Mouse (Mus musculus) mature B cell (primary cell): ENCODE measurements around the gene Tango2.
"Not testable (repeated sequence)": the region's sequence is repeated elsewhere in the genome, so short reads cannot be mapped to it uniquely, and the experiment has no call there.

Experiments
- in situ Hi-C: fragments of 300-500 bp; cut with MboI; formaldehyde crosslinking; loops from 2 replicates; pipeline ENCODE4 v1.14.3; 2019

Tango2 gene

GRCm38 (mm10) chr16:18342650-18343570 lies 5.0 kb downstream of the Tango2 start:
- in situ Hi-C loops = no loop called here

- in situ Hi-C loops = no loop called here
Observed at GRCm38 (mm10) chr16:18342076-18342475, 5.8 kb downstream of the Tango2 start.

GRCm38 (mm10) chr16:18341605-18342004 lies 6.3 kb downstream of the Tango2 start:
- in situ Hi-C loops = no loop called here

- in situ Hi-C loops = no loop called here
Observed at GRCm38 (mm10) chr16:18339866-18340265, 8.0 kb downstream of the Tango2 start.

GRCm38 (mm10) chr16:18337261-18337660 lies 10.6 kb downstream of the Tango2 start:
- in situ Hi-C loops = no loop called here

GRCm38 (mm10) chr16:18335981-18336380 lies 11.9 kb downstream of the Tango2 start:
- in situ Hi-C loops = no loop called here

GRCm38 (mm10) chr16:18333976-18334375 lies 13.9 kb downstream of the Tango2 start:
- in situ Hi-C loops = no loop called here

GRCm38 (mm10) chr16:18328524-18328923 lies 19.4 kb downstream of the Tango2 start:
- in situ Hi-C loops = no loop called here

GRCm38 (mm10) chr16:18327936-18328335 lies 20.0 kb downstream of the Tango2 start:
- in situ Hi-C loops = no loop called here

GRCm38 (mm10) chr16:18325741-18326140 lies 22.2 kb downstream of the Tango2 start:
- in situ Hi-C loops = no loop called here

GRCm38 (mm10) chr16:18324031-18324430 lies 23.9 kb downstream of the Tango2 start:
- in situ Hi-C loops = no loop called here

GRCm38 (mm10) chr16:18323460-18323859 lies 24.4 kb downstream of the Tango2 start:
- in situ Hi-C loops = no loop called here

GRCm38 (mm10) chr16:18321443-18321842 lies 26.5 kb downstream of the Tango2 start:
- in situ Hi-C loops = no loop called here

GRCm38 (mm10) chr16:18318992-18319391 lies 28.9 kb downstream of the Tango2 start:
- in situ Hi-C loops = no loop called here

- in situ Hi-C loops = no loop called here
Observed at GRCm38 (mm10) chr16:18308159-18308558, 39.7 kb downstream of the Tango2 start.

GRCm38 (mm10) chr16:18289614-18290013 lies 58.3 kb downstream of the Tango2 start:
- in situ Hi-C loops = not testable (repeated sequence)

- in situ Hi-C loops = no loop called here
Observed at GRCm38 (mm10) chr16:18289067-18289588, 58.8 kb downstream of the Tango2 start, which contains the start of gene Dgcr8. Dgcr8 (minus strand) TSS chr16:18289246.

GRCm38 (mm10) chr16:18288581-18289061 lies 59.3 kb downstream of the Tango2 start:
- in situ Hi-C loops = no loop called here

- in situ Hi-C loops = no loop called here
Observed at GRCm38 (mm10) chr16:18288166-18288565, 59.7 kb downstream of the Tango2 start.

GRCm38 (mm10) chr16:18275166-18275565 lies 72.7 kb downstream of the Tango2 start:
- in situ Hi-C loops = no loop called here

GRCm38 (mm10) chr16:18268182-18268581 lies 79.7 kb downstream of the Tango2 start:
- in situ Hi-C loops = no loop called here

GRCm38 (mm10) chr16:18265024-18265423 lies 82.9 kb downstream of the Tango2 start:
- in situ Hi-C loops = no loop called here

GRCm38 (mm10) chr16:18258221-18258620 lies 89.7 kb downstream of the Tango2 start, which contains the start of gene Gm49776:
Gm49776 (minus strand) TSS chr16:18258321.
- in situ Hi-C loops = no loop called here
